Mouse (Mus musculus): Measurements from ENCODE around the gene Astn2.

GRCm38 (mm10) chr4:65820236-65820635, 584.2 kb downstream of the Astn2 start:
- no peak for TF ChIP-seq EP300 (IDR thresholded peaks at IDR 0.05)
- no peak for TF ChIP-seq CTCF (IDR thresholded peaks at IDR 0.05)
